Mouse (Mus musculus): Measurements from ENCODE around the gene Fitm2. TPM values are rescaled to one million over a fixed set of nuclear protein-coding genes. Genes with fewer than 3 reads are reported as not detected.

Gene Fitm2
- polyA plus RNA-seq (2016; fragmentation: Nextera tagmentation; extraction: Ambion mirVana): 12.7 and 14.2 TPM in 2 replicates

GRCm38 (mm10) chr2:163472466-163472851 lies at the start of gene Fitm2:
Fitm2 (minus strand) TSS chr2:163472629.
- Histone ChIP-seq H3K9ac (peak within 1 kb of the TSS; percentile 74), H3K36me3 (peaks cover 22% of the 10 kb centered on the region), H3K4me3 (peak within 1 kb of the TSS; percentile 66), H3K27me3 (replicated peaks) (no peaks in the 10 kb centered on the region), H3K9me3 (no peaks in the 10 kb centered on the region), H3K4me2 (replicated peaks) (peak within 1 kb of the TSS; percentile 75), H3K4me1 (peaks cover 9% of the 10 kb centered on the region; the same call in 1 of the 2 replicates), H3K27ac (no peak within 1 kb of the TSS)
- WGBS: under 1% methylated on average over 30 of the region's 30 CpGs
- peak; percentile 95 for ATAC-seq (ENCODE audit: low FRiP score, low read depth)

GRCm38 (mm10) chr2:163506300-163507004 lies 34.0 kb upstream of the Fitm2 start, which contains the start of gene Hnf4a:
Hnf4a (plus strand) TSS chr2:163506808.
- no peak within 1 kb of the TSS for H3K4me2 ChIP-seq (replicated peaks)
- H3K9ac ChIP-seq: no peak within 1 kb of the TSS
- H3K4me1 ChIP-seq: no peaks in the 10 kb centered on the region
- 73% methylated on average over 10 of the region's 10 CpGs for WGBS
- no peaks in the 10 kb centered on the region for H3K9me3 ChIP-seq
- no peak within 1 kb of the TSS for H3K27ac ChIP-seq
- no peak within 1 kb of the TSS for H3K4me3 ChIP-seq
- no peaks in the 10 kb centered on the region for H3K27me3 ChIP-seq (replicated peaks)
- no peak for ATAC-seq (ENCODE audit: low FRiP score, low read depth)
- H3K36me3 ChIP-seq: no peaks in the 10 kb centered on the region

- Histone ChIP-seq H3K4me1 (no peaks in the 10 kb centered on the region), H3K27me3 (replicated peaks) (no peaks in the 10 kb centered on the region), H3K4me2 (replicated peaks) (no peak overlapping the region), H3K36me3 (no peaks in the 10 kb centered on the region), H3K4me3 (no peak overlapping the region), H3K9ac (no peak overlapping the region), H3K9me3 (no peaks in the 10 kb centered on the region), H3K27ac (no peak overlapping the region)
- no peak for ATAC-seq (ENCODE audit: low FRiP score, low read depth)
- WGBS: 56% methylated on average over 7 of the region's 7 CpGs
Observed at GRCm38 (mm10) chr2:163503191-163503590, 30.8 kb upstream of the Fitm2 start.

GRCm38 (mm10) chr2:163502219-163502618 lies 29.8 kb upstream of the Fitm2 start:
- no peaks in the 10 kb centered on the region for H3K27me3 ChIP-seq (replicated peaks)
- no peak overlapping the region for H3K27ac ChIP-seq
- no peaks in the 10 kb centered on the region for H3K36me3 ChIP-seq
- ATAC-seq (ENCODE audit: low FRiP score, low read depth): no peak
- no peaks in the 10 kb centered on the region for H3K4me1 ChIP-seq
- no peaks in the 10 kb centered on the region for H3K9me3 ChIP-seq
- H3K9ac ChIP-seq: no peak overlapping the region
- H3K4me2 ChIP-seq (replicated peaks): no peak overlapping the region
- 69% methylated on average over 2 of the region's 2 CpGs for WGBS
- no peak overlapping the region for H3K4me3 ChIP-seq

GRCm38 (mm10) chr2:163494456-163494855 lies 22.0 kb upstream of the Fitm2 start:
- Histone ChIP-seq H3K4me3 (no peak overlapping the region), H3K27me3 (replicated peaks) (no peaks in the 10 kb centered on the region), H3K27ac (no peak overlapping the region), H3K36me3 (no peaks in the 10 kb centered on the region), H3K9me3 (no peaks in the 10 kb centered on the region), H3K4me2 (replicated peaks) (no peak overlapping the region), H3K4me1 (0 out of 2 replicates have a peak, but pooled peaks cover 4% of the 10 kb centered on the region), H3K9ac (no peak overlapping the region)
- 46% methylated on average over 6 of the region's 6 CpGs for WGBS
- ATAC-seq (ENCODE audit: low FRiP score, low read depth): no peak

- no peaks in the 10 kb centered on the region for H3K27me3 ChIP-seq (replicated peaks)
- ATAC-seq (ENCODE audit: low FRiP score, low read depth): no peak
- no peak overlapping the region for H3K9ac ChIP-seq
- H3K4me3 ChIP-seq: no peak overlapping the region
- H3K36me3 ChIP-seq: no peaks in the 10 kb centered on the region
- no peak overlapping the region for H3K27ac ChIP-seq
- no peak overlapping the region for H3K4me2 ChIP-seq (replicated peaks)
- 70% methylated on average over 5 of the region's 5 CpGs for WGBS
- 0 out of 2 replicates have a peak, but pooled peaks cover 4% of the 10 kb centered on the region for H3K4me1 ChIP-seq
- no peaks in the 10 kb centered on the region for H3K9me3 ChIP-seq
Observed at GRCm38 (mm10) chr2:163493976-163494375, 21.5 kb upstream of the Fitm2 start.

GRCm38 (mm10) chr2:163493031-163493430 lies 20.6 kb upstream of the Fitm2 start:
- 21% methylated on average over 5 of the region's 5 CpGs for WGBS
- H3K4me1 ChIP-seq: 0 out of 2 replicates have a peak, but pooled peaks cover 4% of the 10 kb centered on the region
- no peak overlapping the region for H3K27ac ChIP-seq
- no peaks in the 10 kb centered on the region for H3K27me3 ChIP-seq (replicated peaks)
- H3K9ac ChIP-seq: no peak overlapping the region
- no peak overlapping the region for H3K4me3 ChIP-seq
- no peak overlapping the region for H3K4me2 ChIP-seq (replicated peaks)
- ATAC-seq (ENCODE audit: low FRiP score, low read depth): no peak
- no peaks in the 10 kb centered on the region for H3K36me3 ChIP-seq
- no peaks in the 10 kb centered on the region for H3K9me3 ChIP-seq

GRCm38 (mm10) chr2:163492018-163492417 lies 19.6 kb upstream of the Fitm2 start, which contains the start of gene R3hdml:
R3hdml (plus strand) TSS chr2:163492318.
- H3K9ac ChIP-seq: no peak within 1 kb of the TSS
- 76% methylated on average over 5 of the region's 5 CpGs for WGBS

GRCm38 (mm10) chr2:163491351-163491750 lies 18.9 kb upstream of the Fitm2 start:
- Histone ChIP-seq H3K27me3 (replicated peaks) (no peaks in the 10 kb centered on the region), H3K9me3 (no peaks in the 10 kb centered on the region), H3K4me3 (no peak overlapping the region), H3K36me3 (no peaks in the 10 kb centered on the region), H3K4me1 (0 out of 2 replicates have a peak, but pooled peaks cover 4% of the 10 kb centered on the region), H3K27ac (no peak overlapping the region), H3K4me2 (replicated peaks) (no peak overlapping the region), H3K9ac (no peak overlapping the region)
- ATAC-seq (ENCODE audit: low FRiP score, low read depth): no peak
- 65% methylated on average over 7 of the region's 7 CpGs for WGBS

More at GRCm38 (mm10) chr2:163492018-163492417, 19.6 kb upstream of the Fitm2 start, which contains the start of gene R3hdml:
- Histone ChIP-seq H3K27me3 (replicated peaks) (no peaks in the 10 kb centered on the region), H3K4me2 (replicated peaks) (no peak within 1 kb of the TSS), H3K4me1 (0 out of 2 replicates have a peak, but pooled peaks cover 4% of the 10 kb centered on the region), H3K27ac (no peak within 1 kb of the TSS), H3K4me3 (no peak within 1 kb of the TSS), H3K36me3 (no peaks in the 10 kb centered on the region), H3K9me3 (no peaks in the 10 kb centered on the region)
- ATAC-seq (ENCODE audit: low FRiP score, low read depth): no peak

- no peak overlapping the region for H3K27ac ChIP-seq
- 0 out of 2 replicates have a peak, but pooled peaks cover 4% of the 10 kb centered on the region for H3K4me1 ChIP-seq
- H3K9ac ChIP-seq: no peak overlapping the region
- H3K27me3 ChIP-seq (replicated peaks): no peaks in the 10 kb centered on the region
- no peaks in the 10 kb centered on the region for H3K36me3 ChIP-seq
- ATAC-seq (ENCODE audit: low FRiP score, low read depth): no peak
- no peak overlapping the region for H3K4me3 ChIP-seq
- WGBS: 93% methylated on average over 17 of the region's 17 CpGs
- no peaks in the 10 kb centered on the region for H3K9me3 ChIP-seq
- no peak overlapping the region for H3K4me2 ChIP-seq (replicated peaks)
Observed at GRCm38 (mm10) chr2:163490656-163491055, 18.2 kb upstream of the Fitm2 start.

- Histone ChIP-seq H3K4me1 (0 out of 2 replicates have a peak, but pooled peaks cover 4% of the 10 kb centered on the region), H3K4me2 (replicated peaks) (no peak overlapping the region), H3K27me3 (replicated peaks) (no peaks in the 10 kb centered on the region), H3K4me3 (no peak overlapping the region), H3K27ac (no peak overlapping the region), H3K9ac (no peak overlapping the region), H3K9me3 (no peaks in the 10 kb centered on the region), H3K36me3 (no peaks in the 10 kb centered on the region)
- ATAC-seq (ENCODE audit: low FRiP score, low read depth): no peak
- WGBS: 63% methylated on average over 5 of the region's 5 CpGs
Observed at GRCm38 (mm10) chr2:163489725-163490291, 17.4 kb upstream of the Fitm2 start.

GRCm38 (mm10) chr2:163487360-163487759 lies 14.9 kb upstream of the Fitm2 start:
- WGBS: 90% methylated on average over 3 of the region's 3 CpGs
- Histone ChIP-seq H3K9ac (no peak overlapping the region), H3K36me3 (no peaks in the 10 kb centered on the region), H3K27ac (no peak overlapping the region), H3K27me3 (replicated peaks) (no peaks in the 10 kb centered on the region), H3K4me1 (no peaks in the 10 kb centered on the region), H3K9me3 (no peaks in the 10 kb centered on the region), H3K4me3 (no peak overlapping the region), H3K4me2 (replicated peaks) (no peak overlapping the region)
- no peak for ATAC-seq (ENCODE audit: low FRiP score, low read depth)
